Mouse (Mus musculus): ENCODE measurements around the gene Pih1d1. TPM values are rescaled to one million over a fixed set of nuclear protein-coding genes. Genes with fewer than 3 reads are reported as not detected.

Pih1d1 gene
- total and polyA plus RNA-seq, 2 experiments from 2014 or later: 80.4 to 112 TPM

DNA sequence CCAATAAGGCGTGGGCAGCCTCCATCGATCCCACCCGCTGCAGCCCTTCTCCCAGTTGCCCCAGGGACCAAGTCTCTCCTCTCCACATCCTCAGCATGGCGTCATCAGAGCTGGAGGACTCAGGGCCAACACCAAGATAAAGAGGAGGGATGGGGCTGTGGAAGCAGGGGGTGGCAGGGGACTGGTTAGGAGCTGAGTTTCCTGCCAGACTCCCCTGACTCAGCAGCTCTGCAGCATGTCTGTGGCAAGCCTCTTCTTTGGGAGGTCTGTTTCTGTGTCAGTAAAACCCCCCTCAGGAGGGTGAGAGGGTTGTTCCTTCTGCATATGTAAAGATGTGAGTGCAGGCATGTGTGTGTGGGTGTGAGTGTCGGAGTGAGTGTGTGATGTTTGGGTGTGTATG lies 42.9 kb downstream of the Pih1d1 start:
- Histone ChIP-seq H3K36me3 (ENCODE audit: insufficient read depth) (no peaks in the 10 kb centered on the region), H3K27ac (ENCODE audit: low read depth, low read length) (no peak overlapping the region), H3K4me3 (ENCODE audit: low read depth, low read length) (no peak overlapping the region), H3K27me3 (ENCODE audit: insufficient read depth, low read length) (no peaks in the 10 kb centered on the region), H3K9me3 (ENCODE audit: low read length) (no peaks in the 10 kb centered on the region), H3K4me1 (ENCODE audit: insufficient read depth) (no peaks in the 10 kb centered on the region), H3K4me2 (ENCODE audit: low read depth) (no peak overlapping the region), H3K9ac (no peak overlapping the region)
- ATAC-seq (no peak), DNase-seq (no peak)
- 73% methylated on average over 5 of the region's 5 CpGs for WGBS
- no peak for TF ChIP-seq CTCF (IDR thresholded peaks at IDR 0.05; ENCODE audit: low read depth)

- H3K9me3 ChIP-seq (ENCODE audit: low read length): no peaks in the 10 kb centered on the region
- no peak overlapping the region for H3K9ac ChIP-seq
- 13% methylated on average over 5 of the region's 5 CpGs for WGBS
- no peak overlapping the region for H3K4me2 ChIP-seq (ENCODE audit: low read depth)
- DNase-seq (peak; percentile 84), ATAC-seq (peak; percentile 70)
- H3K36me3 ChIP-seq (ENCODE audit: insufficient read depth): no peaks in the 10 kb centered on the region
- no peaks in the 10 kb centered on the region for H3K4me1 ChIP-seq (ENCODE audit: insufficient read depth)
- H3K27me3 ChIP-seq (ENCODE audit: insufficient read depth, low read length): no peaks in the 10 kb centered on the region
- TF ChIP-seq CTCF (IDR thresholded peaks at IDR 0.05; ENCODE audit: low read depth): peak; percentile 85
- no peak overlapping the region for H3K4me3 ChIP-seq (ENCODE audit: low read depth, low read length)
- no peak overlapping the region for H3K27ac ChIP-seq (ENCODE audit: low read depth, low read length)
Measured at GRCm38 (mm10) chr7:45198435-45198834, 44.3 kb downstream of the Pih1d1 start.

DNA sequence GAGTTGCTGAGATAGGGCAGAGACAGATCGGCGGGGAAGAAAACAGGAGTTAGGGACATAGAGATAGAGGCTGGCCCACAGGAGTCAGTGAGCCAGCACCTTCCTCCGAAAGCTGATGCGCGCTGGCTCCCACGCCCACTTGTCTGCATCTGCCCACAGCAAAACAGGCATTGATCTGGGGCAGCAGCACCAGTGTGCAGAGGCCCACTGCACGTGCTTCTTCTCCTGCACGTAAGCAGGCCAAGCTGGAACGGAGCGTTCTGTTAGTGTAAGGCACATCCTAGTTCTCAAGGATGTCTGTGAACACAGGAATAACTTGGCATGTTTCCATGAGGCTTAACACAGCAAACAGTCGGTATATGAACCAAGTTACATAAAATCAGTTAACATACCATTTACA lies 44.9 kb downstream of the Pih1d1 start:
- Histone ChIP-seq H3K9ac (no peak overlapping the region), H3K27ac (ENCODE audit: low read depth, low read length) (no peak overlapping the region), H3K27me3 (ENCODE audit: insufficient read depth, low read length) (no peaks in the 10 kb centered on the region), H3K4me3 (ENCODE audit: low read depth, low read length) (no peak overlapping the region), H3K36me3 (ENCODE audit: insufficient read depth) (no peaks in the 10 kb centered on the region), H3K9me3 (ENCODE audit: low read length) (no peaks in the 10 kb centered on the region), H3K4me2 (ENCODE audit: low read depth) (no peak overlapping the region), H3K4me1 (ENCODE audit: insufficient read depth) (no peaks in the 10 kb centered on the region)
- no peak for TF ChIP-seq CTCF (IDR thresholded peaks at IDR 0.05; ENCODE audit: low read depth)
- WGBS: 80% methylated on average over 11 of the region's 11 CpGs
- DNase-seq (no peak), ATAC-seq (no peak)

DNA sequence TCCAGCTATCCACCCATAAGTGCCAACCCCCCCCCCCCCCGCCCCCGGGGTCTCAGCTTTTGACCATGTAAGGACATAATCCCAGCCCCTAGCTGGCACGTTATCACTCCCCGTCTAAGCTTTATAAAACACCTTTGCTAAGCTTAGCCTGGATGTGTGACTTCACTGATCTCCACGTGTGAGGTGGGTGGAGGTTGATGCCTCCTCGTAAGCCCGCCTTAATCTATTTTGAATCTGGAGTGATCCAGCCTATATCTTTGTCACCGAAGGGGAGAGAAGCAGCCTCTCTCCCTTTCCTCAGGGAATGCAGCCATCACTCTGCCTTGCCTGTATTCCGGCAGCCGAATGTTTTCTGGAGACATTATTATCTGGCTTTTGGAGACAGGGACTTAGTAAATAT lies 48.6 kb downstream of the Pih1d1 start:
- ATAC-seq (no peak), DNase-seq (no peak)
- no peak overlapping the region for H3K4me3 ChIP-seq (ENCODE audit: low read depth, low read length)
- TF ChIP-seq CTCF (IDR thresholded peaks at IDR 0.05; ENCODE audit: low read depth): no peak
- H3K36me3 ChIP-seq (ENCODE audit: insufficient read depth): no peaks in the 10 kb centered on the region
- no peak overlapping the region for H3K4me2 ChIP-seq (ENCODE audit: low read depth)
- H3K9me3 ChIP-seq (ENCODE audit: low read length): no peaks in the 10 kb centered on the region
- H3K27me3 ChIP-seq (ENCODE audit: insufficient read depth, low read length): no peaks in the 10 kb centered on the region
- no peak overlapping the region for H3K27ac ChIP-seq (ENCODE audit: low read depth, low read length)
- 59% methylated on average over 10 of the region's 10 CpGs for WGBS
- H3K9ac ChIP-seq: no peak overlapping the region
- no peaks in the 10 kb centered on the region for H3K4me1 ChIP-seq (ENCODE audit: insufficient read depth)

DNA sequence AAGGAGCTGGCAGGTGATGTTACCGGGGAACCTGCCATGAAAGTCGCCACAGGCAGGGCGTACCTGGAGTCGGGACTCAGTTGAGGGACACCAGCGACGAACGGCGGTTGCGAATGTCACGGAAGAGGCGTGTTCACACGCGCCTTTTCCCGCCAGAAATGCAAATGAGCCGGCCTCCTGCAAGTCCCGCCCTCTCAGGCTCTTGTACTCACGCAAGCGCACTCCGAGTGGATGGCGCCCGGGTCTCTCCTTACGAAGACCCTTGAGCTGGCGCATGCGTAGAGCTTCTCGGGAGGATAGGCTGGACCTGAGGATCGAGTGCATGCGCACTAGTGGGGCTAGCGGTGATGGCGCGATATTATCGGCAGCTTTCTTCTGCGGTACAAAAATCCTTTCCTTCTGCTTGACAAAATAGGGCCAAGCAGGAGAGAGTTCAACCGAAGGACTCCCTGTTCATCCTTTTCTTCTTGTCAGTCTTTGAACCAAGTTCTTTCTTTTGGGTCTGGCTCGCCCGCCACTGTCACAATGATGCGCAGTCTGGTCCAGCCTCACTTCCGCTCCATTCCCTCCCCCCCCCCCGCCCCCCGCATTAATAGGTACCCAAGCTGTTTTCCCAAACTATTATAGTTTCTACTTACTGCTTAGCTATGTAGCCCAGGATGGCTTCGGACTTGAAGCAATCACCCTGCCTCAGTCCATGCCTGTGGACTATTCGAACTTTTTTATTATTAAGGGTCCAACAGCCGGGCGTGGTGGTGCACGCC lies 50.5 kb downstream of the Pih1d1 start, which contains the start of gene Ccdc155:
Gene Ccdc155 (minus strand): TSS at position 513 of the 764 bp plus-strand sequence.
- Histone ChIP-seq H3K9me3 (ENCODE audit: low read length) (no peaks in the 10 kb centered on the region), H3K4me2 (ENCODE audit: low read depth) (peak within 1 kb of the TSS; percentile 57), H3K27ac (ENCODE audit: low read depth, low read length) (peak within 1 kb of the TSS; percentile 69), H3K4me3 (ENCODE audit: low read depth, low read length) (peak within 1 kb of the TSS; percentile 43), H3K4me1 (ENCODE audit: insufficient read depth) (no peaks in the 10 kb centered on the region), H3K36me3 (ENCODE audit: insufficient read depth) (no peaks in the 10 kb centered on the region), H3K27me3 (ENCODE audit: insufficient read depth, low read length) (no peaks in the 10 kb centered on the region), H3K9ac (peak within 1 kb of the TSS; percentile 45)
- 0 out of 2 replicates have a peak, but pooled peaks have one; percentile 1 for TF ChIP-seq CTCF (IDR thresholded peaks at IDR 0.05; ENCODE audit: low read depth)
- DNase-seq (peak; percentile 98), ATAC-seq (peak; percentile 99)
- WGBS: 8% methylated on average over 44 of the region's 44 CpGs

DNA sequence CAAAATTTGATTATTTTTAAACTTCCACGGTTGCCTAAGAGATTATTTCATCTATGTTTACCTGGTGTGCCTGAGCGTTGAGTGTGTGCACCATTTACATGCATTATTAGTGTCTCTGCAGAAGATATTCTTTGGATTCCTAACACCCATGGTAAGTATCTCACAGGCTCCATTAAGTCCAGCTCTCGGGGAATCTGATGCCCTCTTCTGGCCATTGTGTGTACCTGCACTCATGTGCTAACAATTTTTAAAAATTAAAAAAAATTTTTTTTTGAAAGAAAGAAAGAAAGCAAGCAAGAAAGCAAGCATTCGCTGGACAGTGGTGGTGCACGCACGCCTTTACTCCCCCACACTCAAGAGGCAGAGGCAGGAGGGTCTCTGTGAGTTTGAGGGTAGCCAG lies 54.2 kb downstream of the Pih1d1 start:
- H3K27me3 ChIP-seq (ENCODE audit: insufficient read depth, low read length): peaks cover 8% of the 10 kb centered on the region
- no peak overlapping the region for H3K4me2 ChIP-seq (ENCODE audit: low read depth)
- H3K27ac ChIP-seq (ENCODE audit: low read depth, low read length): no peak overlapping the region
- no peak overlapping the region for H3K4me3 ChIP-seq (ENCODE audit: low read depth, low read length)
- no peak for DNase-seq
- H3K4me1 ChIP-seq (ENCODE audit: insufficient read depth): 0 out of 2 replicates have a peak, but pooled peaks cover 4% of the 10 kb centered on the region
- H3K36me3 ChIP-seq (ENCODE audit: insufficient read depth): no peaks in the 10 kb centered on the region
- ATAC-seq: no peak
- H3K9me3 ChIP-seq (ENCODE audit: low read length): no peaks in the 10 kb centered on the region
- 79% methylated on average over 6 of the region's 6 CpGs for WGBS
- no peak for TF ChIP-seq CTCF (IDR thresholded peaks at IDR 0.05; ENCODE audit: low read depth)
- H3K9ac ChIP-seq: no peak overlapping the region

MicroRNAs encoded within 50 kb of the gene (microRNA counts, 519-probe panel; counts per million panel counts)
- 4,563 counts per million, percentile 61 among the panel's probes with 10 or more counts for microRNA mmu-miR-150

Small RNA genes lying within 50 kb of the gene (microRNA-seq; reads per million reads assigned to microRNA genes)
- 195 to 230 reads per million in 2 experiments for gene Mir150
- gene Mir5121: 11.3 to 13.9 reads per million in 2 experiments
- gene Mir7055: 0.12 to 0.77 reads per million in 2 experiments

Other genes starting within 250 kb of the Pih1d1 start
Only the 30 nearest of the 32 such genes appear.
- gene Tsks, start 211.1 kb upstream of the Pih1d1 start, total RNA-seq (2014; rRNA removed): not detected in 2 replicates
- gene Tsks, start 211.1 kb upstream of the Pih1d1 start, polyA plus RNA-seq (2015; fragmentation: Nextera tagmentation; extraction: Ambion mirVana): 0.18 TPM in 1 of 2 replicates, not detected in the other
- gene Cpt1c, start 179.5 kb upstream of the Pih1d1 start, total RNA-seq (2014; rRNA removed): 71.9 and 73.1 TPM in 2 replicates
- gene Cpt1c, start 179.5 kb upstream of the Pih1d1 start, polyA plus RNA-seq (2015; fragmentation: Nextera tagmentation; extraction: Ambion mirVana): 34.3 and 49.6 TPM in 2 replicates
- gene Prmt1, start 167.7 kb upstream of the Pih1d1 start, total RNA-seq (2014; rRNA removed): 208 and 220 TPM in 2 replicates
- 598 and 639 TPM in 2 replicates for gene Prmt1, start 167.7 kb upstream of the Pih1d1 start, polyA plus RNA-seq (2015; fragmentation: Nextera tagmentation; extraction: Ambion mirVana)
- gene Irf3, start 156.7 kb upstream of the Pih1d1 start, total RNA-seq (2014; rRNA removed): 39.3 and 39.7 TPM in 2 replicates
- 23.1 and 24.0 TPM in 2 replicates for gene Irf3, start 156.7 kb upstream of the Pih1d1 start, polyA plus RNA-seq (2015; fragmentation: Nextera tagmentation; extraction: Ambion mirVana)
- gene Bcl2l12, start 155.6 kb upstream of the Pih1d1 start, total RNA-seq (2014; rRNA removed): 7.5 and 7.9 TPM in 2 replicates
- 7.8 and 8.5 TPM in 2 replicates for gene Bcl2l12, start 155.6 kb upstream of the Pih1d1 start, polyA plus RNA-seq (2015; fragmentation: Nextera tagmentation; extraction: Ambion mirVana)
- 58.7 and 72.5 TPM in 2 replicates for gene Scaf1, start 137.9 kb upstream of the Pih1d1 start, total RNA-seq (2014; rRNA removed)
- 43.4 and 50.0 TPM in 2 replicates for gene Scaf1, start 137.9 kb upstream of the Pih1d1 start, polyA plus RNA-seq (2015; fragmentation: Nextera tagmentation; extraction: Ambion mirVana)
- 2.9 and 4.2 TPM in 2 replicates for gene Rras, start 136.3 kb upstream of the Pih1d1 start, total RNA-seq (2014; rRNA removed)
- 10.6 and 13.1 TPM in 2 replicates for gene Rras, start 136.3 kb upstream of the Pih1d1 start, polyA plus RNA-seq (2015; fragmentation: Nextera tagmentation; extraction: Ambion mirVana)
- gene Prr12, start 101.4 kb upstream of the Pih1d1 start, total RNA-seq (2014; rRNA removed): 12.6 and 14.0 TPM in 2 replicates
- 4.9 and 8.2 TPM in 2 replicates for gene Prr12, start 101.4 kb upstream of the Pih1d1 start, polyA plus RNA-seq (2015; fragmentation: Nextera tagmentation; extraction: Ambion mirVana)
- 75.2 and 76.4 TPM in 2 replicates for gene Nosip, start 91.9 kb upstream of the Pih1d1 start, total RNA-seq (2014; rRNA removed)
- 74.3 and 75.2 TPM in 2 replicates for gene Nosip, start 91.9 kb upstream of the Pih1d1 start, polyA plus RNA-seq (2015; fragmentation: Nextera tagmentation; extraction: Ambion mirVana)
- 6.3 and 15.9 TPM in 2 replicates for gene Prrg2, start 91.6 kb upstream of the Pih1d1 start, total RNA-seq (2014; rRNA removed)
- 14.9 and 15.1 TPM in 2 replicates for gene Prrg2, start 91.6 kb upstream of the Pih1d1 start, polyA plus RNA-seq (2015; fragmentation: Nextera tagmentation; extraction: Ambion mirVana)
- gene Rcn3, start 62.1 kb upstream of the Pih1d1 start, total RNA-seq (2014; rRNA removed): 29.7 and 43.8 TPM in 2 replicates
- 32.6 and 36.4 TPM in 2 replicates for gene Rcn3, start 62.1 kb upstream of the Pih1d1 start, polyA plus RNA-seq (2015; fragmentation: Nextera tagmentation; extraction: Ambion mirVana)
- gene Fcgrt, start 50.5 kb upstream of the Pih1d1 start, total RNA-seq (2014; rRNA removed): 24.9 and 29.4 TPM in 2 replicates
- 35.1 and 44.7 TPM in 2 replicates for gene Fcgrt, start 50.5 kb upstream of the Pih1d1 start, polyA plus RNA-seq (2015; fragmentation: Nextera tagmentation; extraction: Ambion mirVana)
- gene Rps11, start 29.9 kb upstream of the Pih1d1 start, total RNA-seq (2014; rRNA removed): 974 and 1,229 TPM in 2 replicates
- gene Rps11, start 29.9 kb upstream of the Pih1d1 start, polyA plus RNA-seq (2015; fragmentation: Nextera tagmentation; extraction: Ambion mirVana): 814 and 982 TPM in 2 replicates
- gene Rpl13a, start 25.5 kb upstream of the Pih1d1 start, total RNA-seq (2014; rRNA removed): 2,018 and 2,903 TPM in 2 replicates
- gene Rpl13a, start 25.5 kb upstream of the Pih1d1 start, polyA plus RNA-seq (2015; fragmentation: Nextera tagmentation; extraction: Ambion mirVana): 852 and 1,121 TPM in 2 replicates
- not detected in 2 replicates for gene Gm45713, start 18.1 kb upstream of the Pih1d1 start, total RNA-seq (2014; rRNA removed)
- 0.36 TPM in 1 of 2 replicates, not detected in the other for gene Gm45713, start 18.1 kb upstream of the Pih1d1 start, polyA plus RNA-seq (2015; fragmentation: Nextera tagmentation; extraction: Ambion mirVana)
- gene Flt3l, start 17.9 kb upstream of the Pih1d1 start, total RNA-seq (2014; rRNA removed): 2.3 and 3.1 TPM in 2 replicates
- 1.9 and 6.8 TPM in 2 replicates for gene Flt3l, start 17.9 kb upstream of the Pih1d1 start, polyA plus RNA-seq (2015; fragmentation: Nextera tagmentation; extraction: Ambion mirVana)
- 10.2 and 14.2 TPM in 2 replicates for gene Aldh16a1, start 281 bp downstream of the Pih1d1 start, total RNA-seq (2014; rRNA removed)
- gene Aldh16a1, start 281 bp downstream of the Pih1d1 start, polyA plus RNA-seq (2015; fragmentation: Nextera tagmentation; extraction: Ambion mirVana): 13.3 TPM in 2 replicates
- 71.4 and 87.5 TPM in 2 replicates for gene Slc17a7, start 9.6 kb downstream of the Pih1d1 start, total RNA-seq (2014; rRNA removed)
- 47.6 and 50.3 TPM in 2 replicates for gene Slc17a7, start 9.6 kb downstream of the Pih1d1 start, polyA plus RNA-seq (2015; fragmentation: Nextera tagmentation; extraction: Ambion mirVana)
- not detected in 2 replicates for gene Gfy, start 25.3 kb downstream of the Pih1d1 start, total RNA-seq (2014; rRNA removed)
- 0.21 TPM in 1 of 2 replicates, not detected in the other for gene Gfy, start 25.3 kb downstream of the Pih1d1 start, polyA plus RNA-seq (2015; fragmentation: Nextera tagmentation; extraction: Ambion mirVana)
- gene Pth2, start 26.7 kb downstream of the Pih1d1 start, total RNA-seq (2014; rRNA removed): not detected in 2 replicates
- gene Pth2, start 26.7 kb downstream of the Pih1d1 start, polyA plus RNA-seq (2015; fragmentation: Nextera tagmentation; extraction: Ambion mirVana): 0.34 and 0.48 TPM in 2 replicates
- gene Ccdc155, start 50.6 kb downstream of the Pih1d1 start, total RNA-seq (2014; rRNA removed): 0.14 and 0.46 TPM in 2 replicates
- 0.35 and 0.97 TPM in 2 replicates for gene Ccdc155, start 50.6 kb downstream of the Pih1d1 start, polyA plus RNA-seq (2015; fragmentation: Nextera tagmentation; extraction: Ambion mirVana)
- gene Dkkl1, start 57.8 kb downstream of the Pih1d1 start, total RNA-seq (2014; rRNA removed): 8.4 and 9.1 TPM in 2 replicates
- 8.9 and 12.1 TPM in 2 replicates for gene Dkkl1, start 57.8 kb downstream of the Pih1d1 start, polyA plus RNA-seq (2015; fragmentation: Nextera tagmentation; extraction: Ambion mirVana)
- gene Tead2, start 61.5 kb downstream of the Pih1d1 start, total RNA-seq (2014; rRNA removed): 30.6 and 40.6 TPM in 2 replicates
- 18.4 and 22.5 TPM in 2 replicates for gene Tead2, start 61.5 kb downstream of the Pih1d1 start, polyA plus RNA-seq (2015; fragmentation: Nextera tagmentation; extraction: Ambion mirVana)
- 0.46 and 0.62 TPM in 2 replicates for gene Cd37, start 84.8 kb downstream of the Pih1d1 start, total RNA-seq (2014; rRNA removed)
- gene Cd37, start 84.8 kb downstream of the Pih1d1 start, polyA plus RNA-seq (2015; fragmentation: Nextera tagmentation; extraction: Ambion mirVana): 2.0 and 2.5 TPM in 2 replicates
- gene Slc6a16, start 86.8 kb downstream of the Pih1d1 start, total RNA-seq (2014; rRNA removed): 0.24 TPM in 1 of 2 replicates, not detected in the other
- 0.74 and 1.7 TPM in 2 replicates for gene Slc6a16, start 86.8 kb downstream of the Pih1d1 start, polyA plus RNA-seq (2015; fragmentation: Nextera tagmentation; extraction: Ambion mirVana)
- not detected in 2 replicates for gene Slc6a21, start 123.2 kb downstream of the Pih1d1 start, total RNA-seq (2014; rRNA removed)
- not detected in 2 replicates for gene Slc6a21, start 123.2 kb downstream of the Pih1d1 start, polyA plus RNA-seq (2015; fragmentation: Nextera tagmentation; extraction: Ambion mirVana)
- gene Trpm4, start 179.5 kb downstream of the Pih1d1 start, total RNA-seq (2014; rRNA removed): 17.1 and 17.5 TPM in 2 replicates
- 8.9 and 9.4 TPM in 2 replicates for gene Trpm4, start 179.5 kb downstream of the Pih1d1 start, polyA plus RNA-seq (2015; fragmentation: Nextera tagmentation; extraction: Ambion mirVana)
- 0.46 and 0.52 TPM in 2 replicates for gene Hrc, start 181.0 kb downstream of the Pih1d1 start, total RNA-seq (2014; rRNA removed)
- gene Hrc, start 181.0 kb downstream of the Pih1d1 start, polyA plus RNA-seq (2015; fragmentation: Nextera tagmentation; extraction: Ambion mirVana): not detected in 2 replicates
- gene Ppfia3, start 212.7 kb downstream of the Pih1d1 start, total RNA-seq (2014; rRNA removed): 76.5 and 81.0 TPM in 2 replicates
- 21.7 and 26.0 TPM in 2 replicates for gene Ppfia3, start 212.7 kb downstream of the Pih1d1 start, polyA plus RNA-seq (2015; fragmentation: Nextera tagmentation; extraction: Ambion mirVana)
- 32.2 and 47.3 TPM in 2 replicates for gene Lin7b, start 216.3 kb downstream of the Pih1d1 start, total RNA-seq (2014; rRNA removed)
- 36.8 and 39.8 TPM in 2 replicates for gene Lin7b, start 216.3 kb downstream of the Pih1d1 start, polyA plus RNA-seq (2015; fragmentation: Nextera tagmentation; extraction: Ambion mirVana)